Mouse (Mus musculus): ENCODE data around the gene Ubap1.

Gene Ubap1

DNA sequence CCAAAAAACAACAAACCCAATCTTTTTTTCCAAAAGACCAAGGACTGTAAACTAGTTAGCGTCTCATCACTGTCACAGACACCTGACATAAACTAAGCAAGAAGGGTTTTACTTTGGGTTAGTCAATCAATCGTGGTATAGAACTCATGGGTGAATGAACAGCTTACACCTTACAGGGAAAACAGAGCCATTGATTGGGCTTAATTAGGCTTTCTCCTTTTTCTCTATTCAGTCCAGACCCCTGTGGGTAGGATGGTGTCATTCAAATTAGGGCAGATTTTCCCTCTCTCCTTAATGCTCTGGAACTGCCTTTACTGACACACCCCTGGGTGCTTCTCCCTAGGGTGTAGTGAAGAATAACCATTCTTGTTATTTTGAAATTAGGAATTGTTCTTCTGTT, 8.4 kb downstream of the Ubap1 start:
- no peak for DNase-seq

DNA sequence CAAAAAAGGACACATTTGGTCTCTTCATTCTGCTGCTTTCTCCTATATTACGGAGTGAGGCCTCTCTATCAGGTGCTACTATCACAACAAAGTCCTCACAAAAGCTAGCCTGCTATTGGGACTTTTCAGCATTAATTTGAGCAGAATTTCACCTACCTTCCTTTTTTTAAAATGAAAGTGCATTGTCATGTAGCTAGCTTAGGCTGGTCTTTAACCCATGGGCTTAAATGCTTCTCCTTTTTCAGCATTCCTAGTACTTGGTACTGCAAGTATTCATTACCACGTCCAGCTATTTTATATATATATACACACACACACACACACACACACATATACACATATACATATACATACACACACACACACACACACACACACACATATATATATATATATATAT, 9.9 kb downstream of the Ubap1 start:
- no peak for DNase-seq

DNA sequence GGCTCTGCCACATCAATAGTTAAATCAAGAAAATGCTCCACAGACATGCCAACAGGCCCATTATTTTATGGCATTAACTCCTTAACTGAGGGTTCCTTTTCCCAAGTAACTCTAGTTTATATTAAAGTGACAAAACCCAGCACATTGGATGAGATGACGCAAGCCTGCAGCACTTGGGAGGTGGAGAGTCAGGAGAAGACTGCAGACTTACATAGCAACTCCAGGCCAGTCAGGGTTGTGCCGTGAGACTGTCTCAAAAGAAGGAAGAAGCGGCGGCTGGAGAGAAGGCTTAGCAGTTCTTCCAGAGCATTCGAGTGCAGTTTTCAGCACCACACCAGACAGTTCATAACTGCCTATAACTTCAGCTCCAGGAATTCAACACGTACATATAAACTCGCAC, 10.6 kb downstream of the Ubap1 start:
- no peak for DNase-seq

DNA sequence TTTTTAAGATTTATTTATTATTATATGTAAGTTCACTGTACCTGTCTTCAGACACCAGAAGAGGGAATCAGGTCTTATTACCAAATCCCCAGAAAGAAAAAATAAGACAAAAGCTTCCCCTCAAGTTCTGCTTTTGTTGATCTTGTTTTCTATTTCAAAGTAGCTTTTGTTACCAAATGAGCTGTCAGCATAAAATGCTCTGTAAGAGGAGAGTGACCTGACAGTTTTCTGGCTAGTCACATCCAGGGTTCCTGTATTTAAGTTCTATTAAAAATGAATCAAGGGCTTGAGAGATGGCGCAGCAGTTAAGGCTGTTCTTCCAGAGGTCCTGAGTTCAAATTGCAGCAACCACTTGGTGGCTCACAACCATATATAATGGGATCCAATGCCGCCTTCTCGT, 12.3 kb downstream of the Ubap1 start:
- peak; percentile 3 for DNase-seq

DNA sequence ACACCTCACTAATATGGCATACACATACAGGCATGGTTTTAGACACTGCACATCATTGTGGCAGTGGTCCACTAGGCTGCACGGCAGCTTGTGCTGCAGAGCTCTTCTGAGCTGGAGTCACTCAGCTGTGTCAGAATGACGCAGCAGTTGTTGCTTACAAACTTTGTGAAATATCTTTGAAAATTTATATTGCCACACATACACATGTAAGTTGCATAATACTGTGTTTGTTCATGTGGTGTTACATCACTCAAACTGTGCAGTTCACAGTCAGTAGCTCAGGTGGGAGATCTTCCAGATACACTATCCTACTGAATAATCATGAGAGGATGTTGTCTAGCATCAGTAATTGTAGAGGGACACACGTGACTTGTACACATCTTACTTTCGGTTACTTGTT, 19.4 kb downstream of the Ubap1 start:
- DNase-seq, result peak; percentile 19

- no peak for DNase-seq
Observed at GRCm38 (mm10) chr4:41369702-41370437, 21.1 kb downstream of the Ubap1 start.

DNA sequence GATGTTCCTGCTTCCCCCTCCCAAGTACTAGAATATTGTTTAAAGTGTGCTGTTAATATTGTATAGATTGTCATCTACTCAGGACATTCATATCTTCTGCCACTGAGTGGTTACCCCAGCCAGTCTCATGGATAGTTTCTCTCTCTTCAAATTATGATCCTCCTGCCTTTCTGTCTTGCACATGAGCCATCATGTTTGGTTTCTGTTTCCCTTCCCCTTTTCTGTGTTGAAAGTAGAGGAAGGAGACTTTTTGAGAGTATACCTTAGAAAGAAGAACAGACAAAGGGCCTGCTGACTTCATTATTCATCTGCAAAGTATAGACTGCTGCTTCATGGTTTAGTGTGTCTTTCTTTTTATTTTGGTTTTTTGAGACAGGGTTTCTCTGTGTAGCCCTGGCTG, 28.8 kb downstream of the Ubap1 start:
- DNase-seq, result no peak

DNA sequence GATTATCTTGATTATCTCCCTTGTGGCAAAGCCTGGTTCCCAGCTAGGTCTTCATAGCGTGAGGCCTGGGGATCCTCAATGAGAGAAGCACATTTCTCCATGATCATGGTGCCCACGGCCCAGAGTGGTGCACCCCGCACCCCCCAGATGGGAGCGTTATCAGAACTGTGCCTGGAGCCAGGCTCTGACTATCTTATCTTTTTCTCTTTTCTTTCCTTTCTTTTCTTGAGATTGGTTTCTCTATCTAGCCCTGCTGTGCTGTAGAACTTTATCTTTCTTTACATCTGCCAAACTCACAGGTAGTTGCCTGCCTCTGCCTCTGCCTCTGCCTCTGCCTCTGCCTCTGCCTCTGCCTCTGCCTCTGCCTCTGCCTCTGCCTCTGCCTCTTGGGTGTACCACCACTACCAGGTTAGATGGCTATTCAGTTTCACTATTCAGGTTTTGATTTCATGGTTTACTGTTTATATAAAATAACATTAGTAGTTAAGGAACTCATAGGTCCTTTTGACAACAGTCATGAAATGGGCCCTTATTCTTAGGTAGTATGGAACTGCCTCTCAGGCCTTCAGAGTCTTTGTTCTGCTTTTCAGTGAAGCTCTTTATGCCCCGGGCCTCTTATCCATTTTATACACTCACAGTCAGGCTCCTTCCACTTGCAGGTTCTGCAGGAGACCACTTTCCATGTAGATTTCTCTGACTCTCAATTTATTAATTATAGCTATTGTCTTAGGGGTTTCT, 32.6 kb downstream of the Ubap1 start:
- DNase-seq, result no peak

DNA sequence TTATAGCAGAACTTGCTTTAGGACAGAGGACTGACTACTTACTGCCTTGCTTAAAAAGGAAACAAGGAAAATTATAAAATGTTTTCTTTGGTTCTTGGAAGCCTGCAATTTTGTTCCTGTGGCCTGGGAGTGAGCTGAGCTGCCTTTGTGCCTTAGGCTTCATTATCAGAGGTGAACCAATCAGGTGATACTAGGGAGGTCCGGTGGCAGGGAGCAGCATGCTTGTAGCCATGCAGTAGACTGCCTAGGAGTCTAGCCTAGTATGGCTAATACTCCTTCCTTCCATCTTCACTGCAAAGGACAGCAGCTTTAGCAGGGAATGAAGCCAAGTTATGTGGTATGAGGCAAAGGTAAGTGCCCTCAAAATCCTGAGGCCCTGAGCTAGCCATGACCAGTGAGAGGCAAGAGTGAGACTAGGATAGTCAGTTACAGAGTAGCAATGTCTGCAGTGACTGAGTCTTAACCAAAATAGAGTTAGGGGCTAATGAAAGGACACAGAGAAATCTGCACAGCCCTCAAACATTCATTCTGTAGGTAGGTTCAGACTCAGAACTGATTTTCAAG, 37.7 kb downstream of the Ubap1 start:
- DNase-seq, result no peak

GRCm38 (mm10) chr4:41387755-41388469, 39.1 kb downstream of the Ubap1 start:
- no peak for DNase-seq

- DNase-seq, result no peak
Observed at GRCm38 (mm10) chr4:41388616-41389015, 39.8 kb downstream of the Ubap1 start.

- no peak for DNase-seq
Observed at GRCm38 (mm10) chr4:41389240-41389639, 40.4 kb downstream of the Ubap1 start.

DNA sequence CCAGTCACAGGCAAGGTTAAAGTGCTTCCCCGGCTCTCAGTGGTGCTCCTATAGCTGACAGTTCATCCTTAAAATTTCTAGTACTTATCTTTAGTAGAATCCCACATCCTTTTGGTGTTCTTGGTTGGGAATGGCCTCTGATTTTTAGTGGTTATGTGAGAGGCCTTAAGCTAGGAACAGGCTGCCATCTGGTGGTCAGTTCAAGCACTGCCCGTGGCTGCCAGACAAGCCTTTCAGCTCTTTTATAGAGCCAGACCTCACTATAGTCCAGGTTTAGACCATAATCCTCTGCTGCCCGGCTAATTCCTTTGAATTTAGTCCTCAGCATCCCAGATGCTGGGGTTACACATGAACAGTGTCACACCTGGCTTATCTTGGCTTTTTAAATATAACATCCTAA, 41.3 kb downstream of the Ubap1 start:
- DNase-seq, result peak; percentile 89

DNA sequence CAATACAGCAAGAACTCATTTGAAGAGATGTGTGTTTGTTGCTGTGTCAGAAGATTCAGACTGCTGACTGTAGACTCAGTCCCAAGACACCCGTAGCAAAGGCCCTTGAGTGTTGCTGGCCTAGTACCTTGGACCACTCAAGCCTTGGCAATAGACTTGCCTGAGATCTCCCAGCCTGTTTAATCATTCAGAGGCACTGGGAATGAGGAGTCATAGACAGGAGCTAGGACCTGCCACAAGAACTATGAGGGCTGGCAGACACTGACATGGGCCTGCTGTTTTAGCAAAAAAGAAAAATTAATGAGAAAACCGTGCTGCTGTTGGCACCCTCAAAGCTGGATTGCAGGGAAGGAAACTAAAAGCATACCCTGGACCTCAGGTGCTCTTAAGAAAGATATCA, 42.2 kb downstream of the Ubap1 start:
- peak; percentile 59 for DNase-seq

GRCm38 (mm10) chr4:41394651-41395050, 45.9 kb downstream of the Ubap1 start:
- no peak for DNase-seq

DNA sequence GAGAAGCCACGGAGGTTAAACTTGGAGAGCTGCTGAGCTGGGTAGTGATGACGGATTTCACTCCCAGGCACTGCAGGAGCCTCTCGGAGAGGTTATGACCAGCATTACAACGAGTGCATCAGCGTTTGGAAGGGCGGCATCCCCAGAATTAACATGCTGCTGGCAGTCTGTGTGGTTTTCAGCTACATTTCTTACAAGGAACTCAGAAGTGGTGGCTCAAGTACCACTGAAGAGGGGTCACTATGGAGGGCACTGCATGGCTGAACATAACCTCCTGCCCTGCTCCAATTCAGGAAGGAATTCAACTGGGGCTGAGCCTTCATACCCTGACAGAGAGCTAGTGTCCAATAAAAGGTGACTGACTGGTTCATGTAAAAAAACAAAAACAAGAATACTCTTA, 49.6 kb downstream of the Ubap1 start:
- DNase-seq, result peak; percentile 30

- DNase-seq, result no peak
Observed at GRCm38 (mm10) chr4:41399904-41400303, 51.1 kb downstream of the Ubap1 start.

DNA sequence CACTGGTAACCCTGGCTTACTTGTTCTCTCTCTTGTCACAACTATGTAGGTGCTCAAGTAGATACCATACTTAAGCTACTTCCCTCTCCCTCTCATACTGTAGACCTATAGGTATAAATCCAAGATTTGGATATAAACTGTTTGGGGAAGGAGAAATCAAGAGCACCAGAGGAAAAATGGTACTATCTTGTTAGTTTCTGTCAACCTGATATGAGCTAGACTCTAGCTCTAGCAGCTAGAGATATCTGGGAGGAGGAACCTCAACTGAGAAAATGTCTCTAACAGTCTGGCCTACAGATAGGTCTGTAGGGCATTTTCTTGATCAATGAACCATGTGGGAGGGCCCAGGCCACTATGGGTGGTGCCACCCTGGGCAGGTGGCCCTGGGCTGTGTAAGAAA, 52.4 kb downstream of the Ubap1 start:
- no peak for DNase-seq

GRCm38 (mm10) chr4:41401573-41401972, 52.8 kb downstream of the Ubap1 start:
- no peak for DNase-seq

DNA sequence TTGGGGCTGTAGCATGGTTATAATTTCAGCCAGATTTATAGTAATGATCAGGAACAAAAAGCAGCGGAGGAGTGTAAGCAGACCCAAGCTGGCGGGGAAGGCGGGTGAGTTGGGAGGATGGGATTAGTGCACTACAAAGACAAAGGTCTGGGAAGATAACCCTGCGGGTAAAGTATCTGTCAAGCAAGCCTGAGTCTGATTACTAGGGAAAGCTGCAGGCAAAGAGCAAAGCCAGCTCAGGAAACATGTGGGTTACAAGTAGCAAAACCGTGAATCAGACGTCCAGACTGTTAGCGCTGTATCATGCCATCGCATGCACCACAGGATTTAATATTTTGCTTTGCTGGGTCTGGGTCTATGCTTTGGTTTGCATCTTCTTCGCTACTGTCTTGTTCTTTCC, 57.8 kb downstream of the Ubap1 start:
- DNase-seq, result no peak

DNA sequence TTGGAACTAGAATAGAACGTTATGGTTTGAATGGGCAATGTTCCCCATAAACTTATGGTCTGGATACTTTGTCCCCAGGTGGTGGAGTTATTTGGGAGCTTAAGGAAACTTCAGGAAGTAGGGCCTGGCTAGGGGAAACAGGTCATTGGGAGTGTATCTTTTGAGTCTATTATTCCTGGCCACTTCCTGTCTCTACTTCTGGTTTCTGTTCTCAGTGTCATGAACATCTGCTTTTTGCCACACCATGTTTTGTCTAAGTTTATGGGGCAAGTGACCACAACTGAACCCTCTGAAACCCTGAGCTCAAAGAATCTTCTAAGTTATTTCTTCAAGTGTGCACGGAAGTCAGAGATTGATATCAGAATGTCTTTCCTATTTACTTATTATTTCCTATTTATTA, 58.6 kb downstream of the Ubap1 start:
- DNase-seq, result no peak

GRCm38 (mm10) chr4:41409341-41409740, 60.5 kb downstream of the Ubap1 start:
- no peak for DNase-seq

DNA sequence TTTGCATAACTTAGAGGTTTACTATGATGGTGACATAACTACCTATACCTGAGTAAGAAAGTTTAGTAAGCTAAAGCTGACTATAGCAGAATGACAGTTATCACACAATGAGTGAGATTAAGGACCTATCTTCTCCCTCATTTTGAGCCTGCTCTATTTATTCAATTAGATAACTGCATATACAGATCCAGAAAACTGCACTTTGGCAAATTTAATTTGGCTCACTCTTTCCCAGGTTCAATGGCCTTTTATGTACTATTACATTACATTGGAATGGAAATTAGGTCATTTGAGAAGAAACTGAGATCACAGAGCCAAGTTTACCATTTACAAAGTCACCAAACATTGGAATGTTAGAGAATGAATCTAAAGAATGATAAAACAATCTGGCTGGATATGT, 68.2 kb downstream of the Ubap1 start:
- no peak for DNase-seq

- no peak for DNase-seq
Observed at GRCm38 (mm10) chr4:41438931-41439330, 90.1 kb downstream of the Ubap1 start.
